Mouse (Mus musculus): ENCODE measurements at regions not wholly inside any gene's neighbourhood (a gene's known extent, or its start where the extent isn't known, plus 50 kb on each side); places are given as distances from the start of the nearest gene placed in this dataset.

DNA sequence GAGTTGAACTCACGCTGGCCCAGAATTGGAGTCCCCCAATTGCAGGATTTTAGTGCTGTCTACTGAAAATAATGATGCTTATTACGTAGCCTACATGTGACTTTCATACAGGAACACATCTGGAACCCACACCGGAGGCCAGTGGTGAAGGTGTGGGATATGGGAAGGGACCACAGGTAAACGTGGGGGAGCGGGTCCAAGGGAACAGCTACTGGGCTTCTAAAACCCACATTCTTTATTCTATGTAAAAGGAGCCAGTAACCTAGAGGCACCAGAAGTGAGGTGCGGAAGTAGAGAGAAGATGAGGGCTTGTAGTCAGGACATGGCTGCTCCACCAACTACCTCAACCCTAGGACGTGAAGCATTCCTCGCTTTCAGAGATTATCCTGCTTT, 76.9 kb upstream of the Map1b start:
- TF ChIP-seq USF1 (IDR thresholded peaks at IDR 0.05; ENCODE audit: low read depth, low read length) (no peak), UBTF (IDR thresholded peaks at IDR 0.05; ENCODE audit: borderline replicate concordance, insufficient read depth, low read depth, low read length) (no peak), POLR2A (IDR thresholded peaks at IDR 0.05; ENCODE audit: control insufficient read depth in 1 of 2, insufficient read depth in 1 of 2, low read depth in 1 of 2, low read length in 2 of 2, poor library complexity in 1 of 2) (no peak), USF2 (IDR thresholded peaks at IDR 0.05; ENCODE audit: borderline replicate concordance in 1 of 2, insufficient read depth in 1 of 2, low read depth in 1 of 2, low read length in 2 of 2) (no peak), CHD1 (IDR thresholded peaks at IDR 0.05; ENCODE audit: low read depth, low read length) (no peak), MXI1 (IDR thresholded peaks at IDR 0.05; ENCODE audit: low read depth, low read length) (no peak), MYC (IDR thresholded peaks at IDR 0.05; ENCODE audit: low read depth, low read length) (no peak), SMC3 (IDR thresholded peaks at IDR 0.05; ENCODE audit: low read depth, low read length) (no peak), CTCF (IDR thresholded peaks at IDR 0.05 in 2 of 3, conservative IDR thresholded peaks at IDR 0.05 in 1 of 3; ENCODE audit: control insufficient read depth in 1 of 3, insufficient read depth in 1 of 3, low read depth in 2 of 3, low read length in 3 of 3, poor library complexity in 1 of 3, severe bottlenecking in 1 of 3) (no peak), POLR2AphosphoS2 (IDR thresholded peaks at IDR 0.05; ENCODE audit: low read length) (no peak), EP300 (IDR thresholded peaks at IDR 0.05; ENCODE audit: low read depth in 1 of 2, low read length in 2 of 2) (no peak), TCF12 (IDR thresholded peaks at IDR 0.05; ENCODE audit: low read depth, low read length) (no peak), NELFE (IDR thresholded peaks at IDR 0.05; ENCODE audit: low read depth, low read length) (no peak)
